Mouse (Mus musculus) ES-Bruce4 (cell line): ENCODE results near the gene Hdc.

Experiments used
- CTCF ChIP-seq: IDR thresholded peaks from one replicate; pipeline ENCODE4 v1.8.1; 2011; ENCODE audit warnings: low read depth, low read length
- EP300 ChIP-seq: IDR thresholded peaks from 2 replicates; pipeline ENCODE4 v1.6.1; 2011; ENCODE audit warnings: low read depth, low read length; ENCODE audit not compliant: insufficient read depth
- POLR2A ChIP-seq: IDR thresholded peaks from one replicate; pipeline ENCODE4 v1.8.1; 2011; ENCODE audit warnings: low read length; ENCODE audit not compliant: insufficient read depth

DNA sequence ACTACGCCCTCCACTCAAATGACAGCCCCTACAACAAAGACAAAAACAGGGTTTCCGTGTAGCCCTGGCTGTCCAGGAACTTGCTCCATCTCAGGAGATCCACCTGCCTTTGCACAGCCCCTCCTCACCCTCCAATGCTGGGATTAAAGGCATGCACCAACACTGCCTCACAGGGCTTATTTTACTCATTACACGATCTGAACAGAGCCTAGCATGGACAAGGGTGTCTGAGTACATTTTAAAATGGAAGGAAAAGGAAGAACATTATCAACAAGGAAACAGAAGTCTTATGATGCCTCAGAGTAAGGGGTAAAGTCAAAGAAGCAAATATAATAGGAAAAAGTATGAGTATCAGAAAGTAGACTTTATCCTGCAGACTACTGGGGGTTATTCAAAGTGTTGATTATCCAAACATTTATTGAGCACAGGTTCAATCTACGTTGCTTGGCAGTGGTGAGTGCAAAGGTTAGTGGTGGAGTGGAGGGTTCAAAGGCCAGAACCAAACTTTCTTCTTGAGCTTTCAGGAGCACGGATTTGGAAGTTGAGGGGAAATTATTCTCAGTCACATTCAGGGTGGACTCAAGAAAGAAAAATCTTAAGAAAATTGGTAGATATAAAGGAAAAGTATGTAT is 49.6 kb upstream of the Hdc start:
- TF ChIP-seq CTCF (no peak), POLR2A (no peak), EP300 (no peak)
